Mouse (Mus musculus) spleen, embryonic (tissue): ENCODE data around the gene Ddx47.

Experiments used
- CTCF ChIA-PET: fragments of 350-600 bp; sonication (Branson Sonifier 250); formaldehyde crosslinking; loops from one replicate; lab custom pipeline; 2022; lab: Charles Lee

Ddx47 gene

DNA sequence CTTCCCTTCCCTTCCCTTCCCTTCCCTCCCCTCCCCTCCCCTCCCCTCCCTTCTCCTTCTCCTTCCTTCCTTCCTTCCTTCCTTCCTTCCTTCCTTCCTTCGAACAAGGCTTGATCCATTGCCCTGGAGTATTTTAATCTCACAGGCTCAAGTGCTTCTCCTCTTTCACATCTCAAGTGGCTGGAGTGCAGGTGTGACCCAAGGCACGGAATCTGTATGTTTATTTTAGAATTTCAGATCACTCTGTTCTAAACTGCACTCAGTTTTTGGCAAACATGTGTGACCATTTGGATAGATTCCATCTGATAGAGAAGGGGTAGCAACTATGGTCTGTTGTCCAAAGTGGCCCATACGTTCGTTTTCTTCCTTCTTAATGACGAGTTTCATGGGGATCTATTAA is 56.8 kb downstream of the Ddx47 start:
- CTCF ChIA-PET = no interaction called here

- CTCF ChIA-PET = no interaction called here
Measured at GRCm38 (mm10) chr6:135069856-135070255, 58.4 kb downstream of the Ddx47 start.

GRCm38 (mm10) chr6:135070347-135070746 is 58.9 kb downstream of the Ddx47 start:
- CTCF ChIA-PET = no interaction called here
